Mouse (Mus musculus) liver, embryonic 14.5 days (tissue): ENCODE data around the gene Gtf2ird2. TPM values are rescaled to one million over a fixed set of nuclear protein-coding genes. Genes with fewer than 3 reads are reported as not detected.

ENCODE experiments used
- ATAC-seq: fragments of 200-750 bp; cut with Nextera tagmentation; 2 replicates; pipeline ENCODE4 v1.8.0; 2017; ENCODE audit warnings: moderate number of reproducible peaks, mild to moderate bottlenecking, moderate library complexity; ENCODE audit not compliant: insufficient read depth
- DNase-seq, 3 experiments: peaks; one replicate each; pipeline ENCODE4 v3.0.0-alpha.2; 2012 to 2013; ENCODE audit warnings: low read depth in 3 of 3, low spot score in 3 of 3
- H3K27ac ChIP-seq: fragments of 300-500 bp; sonication (generic); 2 replicates; pipeline ENCODE4 v1.5.1; 2014; ENCODE audit warnings: moderate library complexity, mild to moderate bottlenecking, control low read depth, inconsistent platforms
- H3K27me3 ChIP-seq: fragments of 300-500 bp; sonication (generic); 2 replicates; pipeline ENCODE4 v1.6.1; 2014; ENCODE audit warnings: mild to moderate bottlenecking, low read length, moderate library complexity; ENCODE audit not compliant: control insufficient read depth, insufficient read depth
- H3K36me3 ChIP-seq: fragments of 300-500 bp; sonication (generic); replicated peaks from 2 replicates; pipeline ENCODE4 v1.6.1; 2014; ENCODE audit warnings: low read depth; ENCODE audit not compliant: control insufficient read depth, insufficient read depth
- H3K4me1 ChIP-seq, 2 experiments: fragments of 200-500 bp in 1 of 2; fragments of 300-500 bp in 1 of 2; sonication (generic) in 1 of 2; replicated peaks; 2 replicates each; pipeline ENCODE4 v1.6.1; 2012 to 2014; ENCODE audit warnings: antibody characterized with exemption in 1 of 2, inconsistent platforms in 1 of 2, low read length in 1 of 2; ENCODE audit not compliant: control insufficient read depth in 2 of 2, insufficient read depth in 2 of 2
- H3K4me2 ChIP-seq: fragments of 300-500 bp; sonication (generic); 2 replicates; pipeline ENCODE4 v1.6.1; 2014; ENCODE audit warnings: low read depth, mild to moderate bottlenecking, control low read depth, moderate library complexity
- H3K4me3 ChIP-seq, 2 experiments: fragments of 200-500 bp in 1 of 2; fragments of 300-500 bp in 1 of 2; sonication (generic) in 1 of 2; 2 replicates each; pipeline ENCODE4 v1.5.1; 2012 to 2014; ENCODE audit warnings: low read depth in 2 of 2, low read length in 2 of 2, mild to moderate bottlenecking in 2 of 2, control low read depth in 1 of 2, inconsistent platforms in 1 of 2, moderate library complexity in 1 of 2; ENCODE audit not compliant: insufficient read depth in 1 of 2
- H3K9ac ChIP-seq: fragments of 300-500 bp; sonication (generic); replicated peaks from 2 replicates; pipeline ENCODE4 v1.6.1; 2014; ENCODE audit warnings: mild to moderate bottlenecking, control low read depth, moderate library complexity
- H3K9me3 ChIP-seq: fragments of 300-500 bp; sonication (generic); 2 replicates; pipeline ENCODE4 v1.6.1; 2016; ENCODE audit warnings: low read length, mixed read lengths; ENCODE audit not compliant: control insufficient read depth
- CTCF ChIP-seq: IDR thresholded peaks from 2 replicates; pipeline ENCODE4 v1.5.1; 2016; ENCODE audit warnings: antibody characterized with exemption, low read depth, control low read depth
- EP300 ChIP-seq: IDR thresholded peaks from 2 replicates; pipeline ENCODE4 v1.6.1; 2016; ENCODE audit warnings: antibody characterized with exemption, low read depth
- WGBS: fragments of 180-500 bp; shearing (Covaris S2); extraction: QIAGEN DNeasy Blood & Tissue Kit; methylation state at CpG from one replicate; pipeline ENCODE4 v1.1.7; 2014; ENCODE audit not compliant: insufficient replicate concordance; 5-methylcytosine and 5-hydroxymethylcytosine counted together
- polyA plus RNA-seq, 2 experiments: library from polyadenylated mRNA; depleted of rRNA in 1 of 2; stranded (reverse) in 1 of 2; unstranded in 1 of 2; fragments of >200 nt; fragmentation: Nextera tagmentation in 1 of 2; extraction: Ambion mirVana in 1 of 2; gene quantifications; 2 replicates each; pipeline versions ENCODE4 v1.2.1 to v1.2.3; 2012 to 2014

Gtf2ird2 gene
- polyA plus RNA-seq, 2 experiments = 1.2 to 2.0 TPM

DNA sequence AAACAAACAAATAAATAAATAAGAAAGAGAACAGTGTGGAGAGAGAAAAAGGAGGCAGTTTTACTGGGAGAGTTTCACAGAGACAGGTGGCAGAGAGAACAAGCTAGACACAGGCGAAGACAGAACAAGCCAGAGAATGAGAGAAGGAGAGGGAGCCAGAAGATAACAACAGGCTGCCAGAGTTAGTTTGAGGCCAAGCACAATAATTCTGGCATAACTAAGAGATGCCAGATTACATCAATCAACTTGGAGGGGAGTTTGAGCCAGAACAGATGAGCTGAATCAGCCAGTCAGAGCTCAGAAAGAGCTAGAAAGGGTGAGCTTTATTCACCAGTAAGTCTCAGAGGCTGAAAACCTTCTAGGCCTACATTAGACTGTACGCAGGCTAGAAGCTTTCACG lies 66.8 kb downstream of the Gtf2ird2 start:
- no peaks in the 10 kb centered on the region for H3K4me1 ChIP-seq
- no peak overlapping the region for H3K27ac ChIP-seq
- 85% methylated on average over 3 of the region's 3 CpGs for WGBS
- DNase-seq (no peak), ATAC-seq (no peak)
- H3K36me3 ChIP-seq = peaks cover 66% of the 10 kb centered on the region
- H3K27me3 ChIP-seq = no peaks in the 10 kb centered on the region
- no peaks in the 10 kb centered on the region for H3K9me3 ChIP-seq
- TF ChIP-seq CTCF (no peak), EP300 (no peak)
- H3K4me3 ChIP-seq = no peak overlapping the region
- no peak overlapping the region for H3K9ac ChIP-seq
- no peak overlapping the region for H3K4me2 ChIP-seq

DNA sequence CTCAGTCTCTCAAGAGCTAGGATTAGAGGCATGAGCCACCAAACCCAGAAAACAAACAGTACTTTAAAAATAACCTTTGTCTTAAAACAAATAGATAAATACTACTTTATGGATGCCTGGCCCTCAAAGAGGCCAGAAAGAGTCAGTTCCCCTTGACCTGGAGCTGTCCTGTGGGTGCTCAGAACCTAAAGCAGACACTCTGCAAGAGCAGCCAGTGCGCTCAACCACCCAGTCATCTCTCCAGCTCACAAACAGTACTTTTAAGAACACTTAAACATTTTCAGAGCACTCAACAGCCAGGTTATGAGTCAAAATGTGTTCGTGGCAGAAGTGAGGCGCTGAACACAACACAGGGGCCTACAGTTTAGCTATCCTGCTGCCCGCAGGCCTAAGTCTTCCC lies 67.3 kb downstream of the Gtf2ird2 start:
- ATAC-seq (no peak), DNase-seq (no peak)
- WGBS = 91% methylated on average over 4 of the region's 4 CpGs

DNA sequence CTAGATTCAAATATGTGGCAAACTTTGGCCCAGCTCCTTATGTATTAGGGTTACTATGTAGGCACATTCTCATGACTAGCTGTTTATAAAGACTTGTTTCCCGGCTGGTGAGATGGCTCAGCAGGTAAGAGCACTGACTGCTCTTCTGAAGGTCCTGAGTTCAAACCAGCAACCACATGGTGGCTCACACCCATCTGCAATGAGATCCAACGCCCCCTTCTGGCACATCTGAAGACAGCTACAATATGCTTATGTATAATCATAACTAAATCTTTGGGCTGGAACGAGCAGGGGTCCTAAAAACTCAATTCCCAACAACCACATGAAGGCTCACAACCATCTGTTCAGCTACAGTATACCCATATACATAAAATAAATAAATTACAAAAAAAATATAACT lies 70.0 kb downstream of the Gtf2ird2 start:
- Histone ChIP-seq H3K4me2 (no peak overlapping the region), H3K27me3 (no peaks in the 10 kb centered on the region), H3K4me1 (no peaks in the 10 kb centered on the region), H3K4me3 (no peak overlapping the region), H3K9ac (no peak overlapping the region), H3K9me3 (no peaks in the 10 kb centered on the region), H3K27ac (no peak overlapping the region), H3K36me3 (peaks cover 41% of the 10 kb centered on the region)
- ATAC-seq (no peak), DNase-seq (no peak)
- 67% methylated on average over 3 of the region's 3 CpGs for WGBS
- peak; percentile 42; the same call in 1 of the 2 replicates for TF ChIP-seq CTCF
- no peak for TF ChIP-seq EP300

More for the DNA sequence above, 67.3 kb downstream of the Gtf2ird2 start:
- Histone ChIP-seq H3K27me3 (no peaks in the 10 kb centered on the region), H3K4me3 (no peak overlapping the region), H3K9me3 (no peaks in the 10 kb centered on the region), H3K27ac (no peak overlapping the region), H3K4me1 (no peaks in the 10 kb centered on the region), H3K36me3 (peaks cover 66% of the 10 kb centered on the region), H3K4me2 (no peak overlapping the region), H3K9ac (no peak overlapping the region)
- TF ChIP-seq EP300 = no peak
- no peak for TF ChIP-seq CTCF

DNA sequence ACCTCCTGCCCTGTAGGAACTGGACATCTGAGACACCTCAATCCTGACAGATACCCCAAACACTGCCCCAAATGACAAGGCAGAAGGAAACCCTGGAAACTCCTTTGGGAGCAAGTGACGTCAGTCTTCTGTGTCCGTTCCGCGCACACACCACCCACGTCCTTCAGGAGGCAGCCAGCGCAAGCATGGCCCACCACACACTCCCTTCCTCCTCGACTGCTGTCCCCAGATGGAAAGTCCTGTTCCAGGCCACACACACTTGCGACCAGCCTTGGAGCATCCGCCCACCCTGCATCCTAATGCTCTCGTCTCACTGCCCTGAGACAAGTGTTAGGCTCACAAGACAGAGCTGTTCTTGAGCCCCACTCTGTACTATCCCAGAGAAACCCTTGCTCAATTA lies 71.5 kb downstream of the Gtf2ird2 start:
- Histone ChIP-seq H3K4me1 (no peaks in the 10 kb centered on the region), H3K9me3 (no peaks in the 10 kb centered on the region), H3K27me3 (no peaks in the 10 kb centered on the region), H3K36me3 (peaks cover 30% of the 10 kb centered on the region), H3K27ac (no peak overlapping the region), H3K9ac (no peak overlapping the region), H3K4me3 (no peak overlapping the region), H3K4me2 (no peak overlapping the region)
- no peak for DNase-seq
- WGBS = 89% methylated on average over 10 of the region's 10 CpGs
- TF ChIP-seq EP300 (no peak), CTCF (no peak)
- no peak for ATAC-seq

DNA sequence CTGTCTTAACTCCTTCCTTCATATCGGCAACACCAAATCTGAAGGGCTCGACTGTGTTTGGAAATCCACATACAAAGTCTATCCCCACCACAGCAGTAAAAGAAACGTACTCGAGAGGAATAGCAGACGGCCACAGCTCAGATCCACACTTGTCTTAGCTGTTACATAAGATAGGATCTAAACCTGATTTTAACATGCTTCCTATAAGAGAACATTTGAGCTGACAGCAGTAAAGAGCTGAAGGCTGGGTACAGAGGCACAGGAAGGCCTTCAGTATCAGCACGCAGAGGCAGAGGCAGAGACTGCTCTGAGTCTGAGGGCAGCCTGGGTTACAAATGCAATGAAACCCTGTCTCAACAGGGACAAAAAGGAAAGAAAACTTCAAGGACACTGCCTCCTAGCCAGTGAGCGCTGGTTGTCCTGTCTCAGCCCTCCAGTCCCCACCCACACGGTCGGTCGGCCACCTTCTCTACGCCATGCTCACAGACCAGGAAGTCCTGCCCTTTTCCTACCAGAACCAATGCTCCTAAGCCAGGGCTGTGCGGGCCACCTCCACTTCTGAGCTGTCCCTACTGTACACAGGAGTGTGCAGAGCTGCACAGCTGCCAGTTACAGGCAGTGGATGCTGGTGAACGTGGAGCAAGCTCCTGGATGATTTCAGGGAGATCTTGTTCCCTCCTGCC lies 73.7 kb downstream of the Gtf2ird2 start:
- DNase-seq (no peak), ATAC-seq (no peak)
- Histone ChIP-seq H3K27me3 (no peaks in the 10 kb centered on the region), H3K36me3 (peaks cover 42% of the 10 kb centered on the region), H3K9ac (no peak overlapping the region), H3K27ac (no peak overlapping the region), H3K4me1 (no peaks in the 10 kb centered on the region), H3K4me3 (no peak overlapping the region), H3K9me3 (no peaks in the 10 kb centered on the region), H3K4me2 (no peak overlapping the region)
- 67% methylated on average over 13 of the region's 13 CpGs for WGBS
- no peak for TF ChIP-seq CTCF
